ENCODE assay signal across 26 mouse cellular contexts in genomic region chr13:30040288-30040687, GRCm38 (mm10). TPM values are rescaled to one million over a fixed set of nuclear protein-coding genes. Genes with fewer than 3 reads are reported as not detected.
DNase-seq lines count a peak whose midpoint lies in the region; ATAC-seq and TF ChIP-seq lines count a peak whose summit lies in the region.
"Had no signal": no experiment of that assay in that cellular context is flagged by ENCODE, and none has a peak within 500 bp of the region (broad histone marks: within the 10 kb centered on the region; RNA-seq: fewer than 3 reads in every experiment).

No protein-coding gene starts in this region.

- peak; percentile 51 for DNase-seq in heart, adult 11 months
- no peak for DNase-seq in heart, postnatal 36 days
- DNase-seq in lung, adult 2 months: no peak
- peak; percentile 85 to 87 for DNase-seq in cerebellum, adult 18-20 months
- DNase-seq in cerebellum, postnatal 14 days: peak; percentile 92 to 96
- DNase-seq in ovary, postnatal 14 days (ENCODE audit: low spot score): no peak
- DNase-seq in liver, postnatal 0 days: no peak
- DNase-seq: adrenal gland, postnatal 14 days; forebrain, postnatal 0 days; gastrocnemius, postnatal 14 days; heart, adult 2 months; heart, postnatal 14 days; kidney, adult 8-10 months; kidney, postnatal 10 days; thymus, adult 18-20 months; thymus, postnatal 36 days had no signal

- no peaks in the 10 kb centered on the region for H3K4me1 ChIP-seq in lung, embryonic 16.5 days (replicated peaks; ENCODE audit: control insufficient read depth, insufficient read depth, low read length)
- H3K4me1 ChIP-seq in lung, adult 2 months (ENCODE audit: control insufficient read depth, insufficient read depth, low read length): no peaks in the 10 kb centered on the region
- H3K4me1 ChIP-seq in liver, postnatal 0 days (ENCODE audit: insufficient read depth): no peaks in the 10 kb centered on the region
- H3K4me1 ChIP-seq: embryonic facial prominence, embryonic 10.5 days; intestine, embryonic 15.5 days; limb, embryonic 12.5 days; midbrain, embryonic 13.5 days had no signal

- TF ChIP-seq EP300 in liver, postnatal 0 days (IDR thresholded peaks at IDR 0.05; ENCODE audit: low read depth): no peak

- no peak overlapping the region for H3K4me2 ChIP-seq in lung, embryonic 16.5 days (ENCODE audit: low read depth, low read length)
- H3K4me2 ChIP-seq in liver, postnatal 0 days (ENCODE audit: low read depth, low read length): no peak overlapping the region
- H3K4me2 ChIP-seq: heart, embryonic 13.5 days; hindbrain, embryonic 14.5 days; intestine, embryonic 15.5 days; limb, embryonic 12.5 days; liver, embryonic 11.5 days; midbrain, embryonic 13.5 days had no signal

- H3K27me3 ChIP-seq in lung, embryonic 16.5 days (ENCODE audit: control insufficient read depth, insufficient read depth, low read depth, low read length): no peaks in the 10 kb centered on the region
- H3K27me3 ChIP-seq in liver, postnatal 0 days (ENCODE audit: insufficient read depth, low read length): no peaks in the 10 kb centered on the region
- H3K27me3 ChIP-seq: heart, embryonic 13.5 days; intestine, embryonic 15.5 days; limb, embryonic 12.5 days; midbrain, embryonic 13.5 days had no signal

- TF ChIP-seq POLR2A in lung, adult 2 months (IDR thresholded peaks at IDR 0.05; ENCODE audit: borderline replicate concordance, extremely low read depth, low read depth, low read length): no peak

- intact Hi-C loops in heart, postnatal 36 days (cut with DNase I): no loop called here

- no peak overlapping the region for H3K9ac ChIP-seq in lung, embryonic 16.5 days (ENCODE audit: low read length)
- no peak overlapping the region for H3K9ac ChIP-seq in liver, postnatal 0 days (replicated peaks)
- H3K9ac ChIP-seq: forebrain, postnatal 0 days; heart, embryonic 13.5 days; hindbrain, embryonic 14.5 days; intestine, embryonic 15.5 days; limb, embryonic 12.5 days; midbrain, embryonic 13.5 days had no signal

- no peak overlapping the region for H3K27ac ChIP-seq in lung, embryonic 16.5 days (ENCODE audit: low read length)
- no peak overlapping the region for H3K27ac ChIP-seq in liver, postnatal 0 days (ENCODE audit: low read depth)
- H3K27ac ChIP-seq: embryonic facial prominence, embryonic 10.5 days; heart, adult 2 months; heart, embryonic 13.5 days; hindbrain, embryonic 14.5 days; intestine, embryonic 15.5 days; limb, embryonic 12.5 days; midbrain, embryonic 13.5 days had no signal

- H3K9me3 ChIP-seq in lung, embryonic 16.5 days (ENCODE audit: control insufficient read depth, low read length): no peaks in the 10 kb centered on the region
- no peaks in the 10 kb centered on the region for H3K9me3 ChIP-seq in liver, postnatal 0 days (ENCODE audit: low read length)
- H3K9me3 ChIP-seq: embryonic facial prominence, embryonic 10.5 days; heart, embryonic 13.5 days; intestine, embryonic 15.5 days; limb, embryonic 12.5 days; midbrain, embryonic 13.5 days had no signal

- peak; percentile 59; the same call in 1 of the 2 replicates for ATAC-seq in lung, embryonic 16.5 days (ENCODE audit: low read depth)
- ATAC-seq in liver, postnatal 0 days: no peak
- ATAC-seq: forebrain, postnatal 0 days; intestine, embryonic 15.5 days; lung, postnatal 0 days; midbrain, embryonic 13.5 days had no signal

- 62% methylated on average over 4 of the region's 4 CpGs for WGBS in lung, embryonic 16.5 days
- 85% methylated on average over 4 of the region's 4 CpGs for WGBS in lung, adult 2 months
- 81% methylated on average over 4 of the region's 4 CpGs for WGBS in liver, postnatal 0 days (ENCODE audit: insufficient replicate concordance)

- H3K4me3 ChIP-seq in lung, embryonic 16.5 days (ENCODE audit: low read length): no peak overlapping the region
- H3K4me3 ChIP-seq in lung, adult 2 months (replicated peaks; ENCODE audit: extremely low read depth, low read depth, low read length): no peak overlapping the region
- no peak overlapping the region for H3K4me3 ChIP-seq in liver, postnatal 0 days (ENCODE audit: low read depth, low read length)
- H3K4me3 ChIP-seq: embryonic facial prominence, embryonic 10.5 days; heart, adult 2 months; heart, embryonic 13.5 days; intestine, embryonic 15.5 days; limb, embryonic 12.5 days; megakaryocyte, embryonic 14.5 days; midbrain, embryonic 13.5 days had no signal

- H3K36me3 ChIP-seq in lung, embryonic 16.5 days (ENCODE audit: control insufficient read depth, insufficient read depth, low read length): no peaks in the 10 kb centered on the region
- H3K36me3 ChIP-seq in liver, postnatal 0 days (replicated peaks; ENCODE audit: insufficient read depth, low read length): no peaks in the 10 kb centered on the region
- H3K36me3 ChIP-seq: embryonic facial prominence, embryonic 10.5 days; heart, embryonic 13.5 days; intestine, embryonic 15.5 days; limb, embryonic 12.5 days; midbrain, embryonic 13.5 days had no signal

- TF ChIP-seq CTCF in lung, adult 2 months (IDR thresholded peaks at IDR 0.05; ENCODE audit: insufficient read depth, low read length): no peak
- TF ChIP-seq CTCF in liver, postnatal 0 days (IDR thresholded peaks at IDR 0.05; ENCODE audit: low read depth): no peak

RNA-seq across cellular contexts. Expression of gene E2f3, which starts 54.4 kb away (rescaled TPM):
- 1 to 10 TPM; 6.4 to 6.6 TPM for total RNA-seq in heart, postnatal 36 days (2021)
- polyA plus RNA-seq in lung, embryonic 16.5 days (2015; fragmentation: Nextera tagmentation; extraction: Ambion mirVana): 9.7 and 11.3 TPM in 2 replicates
- polyA plus RNA-seq in lung, adult 2 months (2012; rRNA removed): 1.5 and 3.2 TPM in 2 replicates
- 2.4 and 2.6 TPM in 2 replicates for polyA plus RNA-seq in liver, postnatal 0 days (2015; fragmentation: Nextera tagmentation; extraction: Ambion mirVana)

Comparison
In these comparisons a context has a peak if more than half of its experiments do, and no peak if none do; other contexts are left out.
1. DNase-seq: peak in heart, adult 11 months (single experiment), cerebellum, adult 18-20 months (2 of 2) and cerebellum, postnatal 14 days (2 of 2); none in heart, postnatal 36 days (0 of 2), lung, adult 2 months (single experiment), ovary, postnatal 14 days (single experiment) and liver, postnatal 0 days (single experiment).